Mouse (Mus musculus) myocyte (in vitro differentiated cells): ENCODE data around the gene Arf5.

Experiments
- CEBPB ChIP-seq: IDR thresholded peaks from 2 replicates; pipeline ENCODE4 v1.6.1; 2011; ENCODE audit warnings: mild to moderate bottlenecking, moderate library complexity; ENCODE audit not compliant: poor library complexity, insufficient read depth, severe bottlenecking
- E2F4 ChIP-seq: IDR thresholded peaks from one replicate; pipeline ENCODE4 v1.6.1; 2011; ENCODE audit warnings: mild to moderate bottlenecking, control low read depth, moderate library complexity; ENCODE audit not compliant: insufficient read depth
- MAX ChIP-seq: IDR thresholded peaks from one replicate; pipeline ENCODE4 v1.6.1; 2011; ENCODE audit warnings: low read depth, mild to moderate bottlenecking, control low read depth
- MYOD1 ChIP-seq, 3 experiments: IDR thresholded peaks; one replicate each; pipeline ENCODE4 v1.6.1; 2011; ENCODE audit warnings: control low read depth in 2 of 3, low read depth in 2 of 3, mild to moderate bottlenecking in 2 of 3, moderate library complexity in 1 of 3; ENCODE audit not compliant: insufficient read length in 2 of 3, control insufficient read depth in 1 of 3
- POLR2A ChIP-seq: IDR thresholded peaks from one replicate; pipeline ENCODE4 v1.6.1; 2011; ENCODE audit warnings: low read depth, mild to moderate bottlenecking, control low read depth, moderate library complexity; ENCODE audit not compliant: insufficient read length
- POLR2AphosphoS2 ChIP-seq: IDR thresholded peaks from one replicate; pipeline ENCODE4 v1.6.1; 2011; ENCODE audit warnings: low read depth, control low read depth; ENCODE audit not compliant: insufficient read length
- REST ChIP-seq: IDR thresholded peaks from one replicate; pipeline ENCODE4 v1.6.1; 2011; ENCODE audit warnings: mild to moderate bottlenecking, control low read depth, moderate library complexity; ENCODE audit not compliant: insufficient read depth, insufficient read length
- TCF12 ChIP-seq: IDR thresholded peaks from one replicate; pipeline ENCODE4 v1.6.1; 2011; ENCODE audit warnings: mild to moderate bottlenecking, control low read depth; ENCODE audit not compliant: poor library complexity, insufficient read depth, severe bottlenecking
- TCF3 ChIP-seq: IDR thresholded peaks from one replicate; pipeline ENCODE4 v1.6.1; 2011; ENCODE audit warnings: low read depth, control low read depth; ENCODE audit not compliant: insufficient read length
- USF1 ChIP-seq: IDR thresholded peaks from one replicate; pipeline ENCODE4 v1.6.1; 2011; ENCODE audit warnings: low read depth, mild to moderate bottlenecking, control low read depth, moderate library complexity

- TF ChIP-seq POLR2A, result no peak
- no peak for TF ChIP-seq CEBPB
- TF ChIP-seq TCF3, result no peak
- no peak for TF ChIP-seq USF1
- no peak for TF ChIP-seq MAX
- no peak for TF ChIP-seq MYOD1 (IDR thresholded peaks at IDR 0.05; ENCODE audit: control insufficient read depth in 1 of 3, insufficient read length in 2 of 3, low read depth in 2 of 3)
- no peak for TF ChIP-seq TCF12
- no peak for TF ChIP-seq POLR2AphosphoS2
- no peak for TF ChIP-seq E2F4
- no peak for TF ChIP-seq REST
These were observed 24.6 kb downstream of the Arf5 start for GRCm38 (mm10) chr6:28447937-28448336.
